Mouse (Mus musculus) stomach, postnatal 0 days (tissue): ENCODE results near the gene Vegfa. TPM values are rescaled to one million over a fixed set of nuclear protein-coding genes. Genes with fewer than 3 reads are reported as not detected.

ENCODE experiments used
- ATAC-seq: fragments of 200-750 bp; cut with Nextera tagmentation; 2 replicates; pipeline ENCODE4 v1.8.0; 2017; ENCODE audit not compliant: low FRiP score, low TSS enrichment
- DNase-seq: peaks from one replicate; pipeline ENCODE4 v3.0.0-alpha.2; 2016; ENCODE audit warnings: low spot score
- H3K27ac ChIP-seq: fragments of 300-500 bp; sonication (generic); replicated peaks from 2 replicates; pipeline ENCODE4 v1.5.1; 2014; ENCODE audit warnings: mild to moderate bottlenecking, control low read depth
- H3K27me3 ChIP-seq: fragments of 300-500 bp; sonication (generic); 2 replicates; pipeline ENCODE4 v1.6.1; 2014; ENCODE audit warnings: low read length; ENCODE audit not compliant: control insufficient read depth, insufficient read depth
- H3K36me3 ChIP-seq: fragments of 300-500 bp; sonication (generic); 2 replicates; pipeline ENCODE4 v1.6.1; 2014; ENCODE audit warnings: low read length, mixed read lengths; ENCODE audit not compliant: control insufficient read depth, insufficient read depth
- H3K4me1 ChIP-seq: fragments of 300-500 bp; sonication (generic); replicated peaks from 2 replicates; pipeline ENCODE4 v1.6.1; 2014; ENCODE audit warnings: antibody characterized with exemption; ENCODE audit not compliant: control insufficient read depth, insufficient read depth
- H3K4me2 ChIP-seq: fragments of 300-500 bp; sonication (generic); replicated peaks from 2 replicates; pipeline ENCODE4 v1.6.1; 2014; ENCODE audit warnings: low read depth, mild to moderate bottlenecking, control low read depth, moderate library complexity
- H3K4me3 ChIP-seq: fragments of 300-500 bp; sonication (generic); 2 replicates; pipeline ENCODE4 v1.5.1; 2014; ENCODE audit warnings: low read depth, low read length, control low read depth
- H3K9ac ChIP-seq: fragments of 300-500 bp; sonication (generic); 2 replicates; pipeline ENCODE4 v1.6.1; 2014; ENCODE audit warnings: mild to moderate bottlenecking, low read length, control low read depth, mixed read lengths
- H3K9me3 ChIP-seq: fragments of 300-500 bp; sonication (generic); 2 replicates; pipeline ENCODE4 v1.6.1; 2016; ENCODE audit warnings: low read length; ENCODE audit not compliant: control insufficient read depth
- CTCF ChIP-seq: IDR thresholded peaks from 2 replicates; pipeline ENCODE4 v1.5.1; 2016; ENCODE audit warnings: antibody characterized with exemption, low read depth, mild to moderate bottlenecking, moderate library complexity
- EP300 ChIP-seq: optimal IDR thresholded peaks from 2 replicates; pipeline ENCODE3; 2016; ENCODE audit warnings: antibody characterized with exemption
- WGBS: fragments of 180-500 bp; shearing (Covaris S2); extraction: QIAGEN DNeasy Blood & Tissue Kit; methylation state at CpG from one replicate; pipeline ENCODE4 v1.1.7; 2014; 5-methylcytosine and 5-hydroxymethylcytosine counted together
- polyA plus RNA-seq: library from polyadenylated mRNA; unstranded; fragments of >200 nt; fragmentation: Nextera tagmentation; extraction: Ambion mirVana; gene quantifications from 2 replicates; pipeline ENCODE4 v1.2.1, GENCODE M21; 2015

The Vegfa gene
- polyA plus RNA-seq, 1 experiment from 2014 or later: 3.1 TPM

DNA sequence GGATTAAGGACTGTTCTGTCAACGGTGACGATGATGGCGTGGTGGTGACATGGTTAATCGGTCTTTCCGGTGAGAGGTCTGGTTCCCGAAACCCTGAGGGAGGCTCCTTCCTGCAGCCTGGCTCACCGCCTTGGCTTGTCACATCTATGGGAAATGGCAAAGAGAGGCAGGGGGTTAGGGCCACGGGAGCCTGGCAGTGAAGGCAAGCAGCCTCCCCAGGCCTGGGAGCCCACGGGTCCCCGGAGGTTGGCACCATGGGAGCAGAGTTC, 13.5 kb downstream of the Vegfa start:
- H3K36me3 ChIP-seq: peaks cover 38% of the 10 kb centered on the region
- H3K9ac ChIP-seq: no peak overlapping the region
- no peak overlapping the region for H3K4me3 ChIP-seq
- DNase-seq (no peak), ATAC-seq (no peak)
- 81% methylated on average over 10 of the region's 10 CpGs for WGBS
- no peak overlapping the region for H3K4me2 ChIP-seq
- no peak overlapping the region for H3K27ac ChIP-seq
- TF ChIP-seq EP300 (no peak), CTCF (no peak)
- no peaks in the 10 kb centered on the region for H3K4me1 ChIP-seq
- H3K27me3 ChIP-seq: no peaks in the 10 kb centered on the region
- no peaks in the 10 kb centered on the region for H3K9me3 ChIP-seq

DNA sequence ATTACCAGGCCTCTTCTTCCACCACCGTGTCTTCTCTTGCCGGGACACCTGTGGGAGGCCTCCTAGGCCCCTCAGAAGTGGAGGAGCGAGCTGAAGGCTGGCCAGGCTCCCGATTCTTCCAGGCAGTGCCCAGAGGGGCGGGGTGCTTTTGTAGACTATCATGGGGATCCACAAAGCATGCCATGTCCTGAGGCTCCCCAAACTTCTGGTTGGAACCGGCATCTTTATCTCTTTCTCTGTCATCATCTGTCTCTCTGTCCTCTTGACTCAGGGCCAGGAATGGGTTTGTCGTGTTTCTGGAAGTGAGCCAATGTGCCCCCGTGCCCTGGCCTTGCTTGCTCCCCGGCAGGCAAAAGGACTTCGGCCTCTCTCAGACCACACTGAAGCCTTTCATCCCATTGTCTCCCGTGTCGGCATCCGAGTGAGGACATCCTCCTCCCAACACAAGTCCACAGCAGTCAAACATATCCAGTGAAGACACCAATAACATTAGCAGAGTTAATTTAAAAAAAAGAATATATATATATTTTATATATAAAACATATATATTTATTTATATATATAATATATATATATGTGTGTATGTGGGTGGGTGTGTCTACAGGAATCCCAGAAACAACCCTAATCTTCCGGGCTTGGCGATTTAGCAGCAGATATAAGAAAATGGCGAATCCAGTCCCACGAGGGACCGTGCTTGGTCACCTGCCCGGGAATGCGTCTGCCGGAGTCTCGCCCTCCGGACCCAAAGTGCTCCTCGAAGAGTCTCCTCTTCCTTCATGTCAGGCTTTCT, 14.0 kb downstream of the Vegfa start:
- no peak for TF ChIP-seq CTCF
- no peak for TF ChIP-seq EP300

DNA sequence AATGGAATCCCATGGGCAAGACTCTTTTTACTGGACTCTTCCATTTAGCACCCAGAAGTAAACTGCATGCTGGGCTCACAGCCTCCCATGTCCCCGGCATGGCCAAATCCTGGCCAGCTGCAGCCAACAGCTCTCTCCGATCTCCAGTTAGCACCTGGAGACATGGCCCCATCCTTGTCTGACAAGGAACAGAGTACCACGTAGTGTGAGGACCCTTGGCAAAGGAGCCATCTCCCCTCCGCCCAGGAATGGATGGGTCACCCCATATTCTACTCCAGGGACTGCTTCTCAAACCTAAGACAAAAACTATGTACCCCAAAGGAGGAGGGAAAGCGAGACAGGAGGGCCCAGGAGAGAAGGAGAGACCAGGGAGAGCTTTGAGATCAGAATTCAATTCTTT, 15.6 kb downstream of the Vegfa start:
- no peaks in the 10 kb centered on the region for H3K4me1 ChIP-seq
- DNase-seq: no peak
- WGBS: 87% methylated on average over 5 of the region's 5 CpGs
- H3K9me3 ChIP-seq: no peaks in the 10 kb centered on the region
- no peak overlapping the region for H3K4me3 ChIP-seq
- no peak overlapping the region for H3K27ac ChIP-seq
- no peak for ATAC-seq
- no peak overlapping the region for H3K4me2 ChIP-seq
- no peaks in the 10 kb centered on the region for H3K27me3 ChIP-seq
- H3K9ac ChIP-seq: no peak overlapping the region
- H3K36me3 ChIP-seq: peaks cover 25% of the 10 kb centered on the region
- TF ChIP-seq EP300 (no peak), CTCF (no peak)

More for the DNA sequence above, 14.0 kb downstream of the Vegfa start:
- no peak overlapping the region for H3K4me2 ChIP-seq
- no peak overlapping the region for H3K4me3 ChIP-seq
- H3K27ac ChIP-seq: no peak overlapping the region
- ATAC-seq: no peak
- no peak overlapping the region for H3K9ac ChIP-seq
- H3K4me1 ChIP-seq: no peaks in the 10 kb centered on the region
- WGBS: 77% methylated on average over 24 of the region's 24 CpGs
- DNase-seq: no peak
- no peaks in the 10 kb centered on the region for H3K9me3 ChIP-seq
- H3K27me3 ChIP-seq: no peaks in the 10 kb centered on the region
- H3K36me3 ChIP-seq: peaks cover 33% of the 10 kb centered on the region

DNA sequence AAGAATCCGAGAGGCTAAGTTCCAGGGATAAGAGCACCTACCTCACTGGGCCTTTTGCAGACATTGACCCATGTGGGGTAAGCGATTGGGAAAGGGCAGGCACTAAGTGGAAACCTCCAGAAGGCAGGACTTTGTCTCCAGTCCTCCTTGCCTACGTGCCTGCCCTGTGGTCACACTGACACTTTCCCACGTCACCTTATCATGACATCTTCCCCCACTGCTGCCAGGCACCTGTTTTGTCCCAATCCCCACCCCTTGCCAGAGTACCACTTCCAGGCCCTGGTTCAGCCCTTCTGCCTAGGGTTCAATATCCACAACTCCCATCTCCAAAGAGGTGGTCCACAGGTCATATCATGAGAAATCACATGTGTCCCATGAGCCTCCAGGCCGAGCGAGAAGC, 16.2 kb downstream of the Vegfa start:
- Histone ChIP-seq H3K4me2 (no peak overlapping the region), H3K4me3 (no peak overlapping the region), H3K36me3 (peaks cover 19% of the 10 kb centered on the region), H3K27ac (no peak overlapping the region), H3K9ac (no peak overlapping the region), H3K9me3 (no peaks in the 10 kb centered on the region), H3K27me3 (no peaks in the 10 kb centered on the region), H3K4me1 (no peaks in the 10 kb centered on the region)
- ATAC-seq (no peak), DNase-seq (no peak)
- TF ChIP-seq EP300 (no peak), CTCF (no peak)
- 88% methylated on average over 6 of the region's 6 CpGs for WGBS

DNA sequence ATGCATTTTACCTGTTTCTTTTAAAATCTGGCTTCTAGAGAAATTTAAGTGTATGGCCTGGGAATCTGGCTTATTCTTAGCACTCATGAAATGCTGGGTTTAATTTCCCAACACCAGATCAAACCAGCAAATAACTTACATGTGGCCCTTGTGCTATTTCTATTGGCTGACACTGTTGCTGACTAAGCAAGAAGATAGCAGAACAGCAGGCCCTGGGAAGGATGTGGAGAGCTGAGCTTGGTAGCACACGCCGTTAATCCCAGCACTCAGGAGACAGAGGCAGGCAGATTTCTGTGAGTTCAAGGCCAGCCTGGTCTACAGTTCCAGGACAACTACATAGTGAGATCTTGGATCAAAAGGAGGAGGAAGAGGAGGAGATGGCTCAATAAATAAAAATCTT, 17.2 kb downstream of the Vegfa start:
- Histone ChIP-seq H3K4me1 (no peaks in the 10 kb centered on the region), H3K9me3 (no peaks in the 10 kb centered on the region), H3K4me2 (no peak overlapping the region), H3K36me3 (peaks cover 15% of the 10 kb centered on the region), H3K4me3 (no peak overlapping the region), H3K27me3 (no peaks in the 10 kb centered on the region), H3K9ac (no peak overlapping the region), H3K27ac (no peak overlapping the region)
- ATAC-seq: no peak
- DNase-seq: no peak
- 91% methylated on average over 2 of the region's 2 CpGs for WGBS
- TF ChIP-seq CTCF: no peak
- TF ChIP-seq EP300: no peak

DNA sequence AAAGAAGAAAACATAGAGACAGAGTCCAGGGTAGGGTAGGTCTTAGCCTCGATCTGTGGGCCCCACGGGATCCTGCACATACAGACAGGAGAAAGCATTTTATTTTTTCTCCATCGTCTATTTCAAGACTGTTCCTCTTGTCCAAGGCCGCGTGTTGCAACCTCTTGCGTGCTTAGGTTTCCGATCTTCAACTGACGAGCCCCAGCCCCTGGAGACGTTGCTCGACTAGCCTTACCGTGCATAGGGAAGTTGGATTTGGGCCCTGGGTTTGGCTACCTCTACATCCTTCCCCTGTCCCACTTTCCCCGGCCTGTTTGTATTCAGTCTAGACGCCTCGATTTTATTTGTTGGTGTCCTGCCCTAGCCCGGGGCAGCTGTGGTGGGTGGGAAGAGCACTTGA, 18.6 kb downstream of the Vegfa start:
- Histone ChIP-seq H3K4me1 (no peaks in the 10 kb centered on the region), H3K9ac (no peak overlapping the region), H3K27ac (no peak overlapping the region), H3K36me3 (peaks cover 10% of the 10 kb centered on the region), H3K4me2 (no peak overlapping the region), H3K4me3 (no peak overlapping the region), H3K9me3 (no peaks in the 10 kb centered on the region), H3K27me3 (no peaks in the 10 kb centered on the region)
- ATAC-seq: no peak
- 77% methylated on average over 15 of the region's 15 CpGs for WGBS
- TF ChIP-seq CTCF (no peak), EP300 (no peak)
- DNase-seq: no peak
